Comparison of ENCODE assay signal across 16 mouse cellular contexts in the genomic region with DNA sequence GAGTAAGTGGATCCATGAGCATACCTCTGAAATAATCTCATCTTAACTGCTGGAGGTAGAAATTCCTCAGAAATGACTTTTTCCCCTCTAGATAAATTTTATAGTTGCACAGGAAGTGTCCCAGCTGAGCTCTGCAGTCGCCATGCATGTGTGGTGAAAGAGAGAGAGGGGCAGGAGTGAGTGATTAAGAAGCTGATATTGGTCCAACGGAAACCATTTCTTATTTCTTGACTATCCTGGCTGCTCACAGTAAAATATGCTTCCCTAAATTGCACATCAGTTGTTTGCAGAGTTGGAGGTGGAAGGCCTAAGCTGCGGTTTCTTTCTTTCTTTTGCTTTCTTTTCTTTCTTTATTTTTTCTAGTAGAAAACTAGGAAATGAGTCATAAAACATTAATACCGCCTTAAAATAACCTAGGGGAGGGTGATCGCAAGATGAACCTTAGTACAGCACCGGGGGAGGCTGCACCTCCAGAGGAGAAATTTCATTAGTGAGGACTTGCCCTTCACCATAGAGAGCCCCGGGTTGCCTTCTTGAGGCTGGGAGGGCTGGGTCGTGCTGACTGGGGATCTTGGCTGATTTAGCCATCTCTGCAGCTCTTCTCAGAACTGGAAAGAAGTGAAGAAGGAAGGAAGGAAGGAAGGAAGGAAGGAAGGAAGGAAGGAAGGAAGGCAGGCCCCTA.
"Had no signal": no experiment of that assay in that cellular context is flagged by ENCODE, and none has a peak within 500 bp of the region (broad histone marks: within the 10 kb centered on the region; RNA-seq: fewer than 3 reads in every experiment).

No protein-coding gene starts in this region.

- H3K4me2 ChIP-seq: midbrain, embryonic 11.5 days; neural tube, embryonic 13.5 days; stomach, embryonic 15.5 days had no signal

- H3K27ac ChIP-seq: liver, embryonic 14.5 days; neural tube, embryonic 13.5 days; stomach, embryonic 15.5 days had no signal

- ATAC-seq: intestine, embryonic 16.5 days; midbrain, embryonic 16.5 days had no signal

- H3K4me3 ChIP-seq: megakaryocyte, embryonic 14.5 days; neural tube, embryonic 13.5 days; stomach, embryonic 15.5 days had no signal

- H3K4me1 ChIP-seq: megakaryocyte, embryonic 14.5 days; neural tube, embryonic 13.5 days; stomach, embryonic 15.5 days had no signal

- DNase-seq: kidney, adult 8-10 months; lung, adult 18-20 months; lung, postnatal 10 days; lung, postnatal 4 days; retina, postnatal 1 day; right cerebral cortex, postnatal 4 days; spleen, adult 18-20 months; thymus, adult 2 months; thymus, postnatal 25 days had no signal

- H3K36me3 ChIP-seq: neural tube, embryonic 13.5 days; stomach, embryonic 15.5 days had no signal

- H3K9ac ChIP-seq: liver, embryonic 14.5 days; neural tube, embryonic 13.5 days; stomach, embryonic 15.5 days had no signal

- H3K9me3 ChIP-seq: neural tube, embryonic 13.5 days; stomach, embryonic 15.5 days had no signal

- H3K27me3 ChIP-seq: megakaryocyte, embryonic 14.5 days; neural tube, embryonic 13.5 days; stomach, embryonic 15.5 days had no signal
